In genomic region chr1:193400348-193400747, GRCm38 (mm10) we compare ENCODE assay signal across 26 mouse cellular contexts. TPM values are rescaled to one million over a fixed set of nuclear protein-coding genes. Genes with fewer than 3 reads are reported as not detected.
DNase-seq lines count a peak whose midpoint lies in the region; ATAC-seq and TF ChIP-seq lines count a peak whose summit lies in the region.
"Had no signal": no experiment of that assay in that cellular context is flagged by ENCODE, and none has a peak within 500 bp of the region (broad histone marks: within the 10 kb centered on the region; RNA-seq: fewer than 3 reads in every experiment).

No protein-coding gene starts in this region.

- no peaks in the 10 kb centered on the region for H3K27me3 ChIP-seq in forebrain, postnatal 0 days (ENCODE audit: insufficient read depth, low read length)
- H3K27me3 ChIP-seq in forebrain, embryonic 14.5 days (replicated peaks; ENCODE audit: control insufficient read depth, insufficient read depth, low read length): no peaks in the 10 kb centered on the region
- H3K27me3 ChIP-seq in midbrain, embryonic 11.5 days (ENCODE audit: control insufficient read depth, insufficient read depth, low read length): no peaks in the 10 kb centered on the region
- H3K27me3 ChIP-seq: heart, embryonic 12.5 days; limb, embryonic 12.5 days; liver, embryonic 12.5 days had no signal

- no peaks in the 10 kb centered on the region for H3K36me3 ChIP-seq in forebrain, postnatal 0 days (ENCODE audit: insufficient read depth)
- H3K36me3 ChIP-seq in forebrain, embryonic 14.5 days (ENCODE audit: control insufficient read depth, insufficient read depth, low read length): no peaks in the 10 kb centered on the region
- H3K36me3 ChIP-seq in midbrain, embryonic 11.5 days (ENCODE audit: control insufficient read depth, insufficient read depth, low read length): no peaks in the 10 kb centered on the region
- H3K36me3 ChIP-seq: heart, embryonic 12.5 days; limb, embryonic 12.5 days; liver, embryonic 12.5 days had no signal

- ATAC-seq in forebrain, postnatal 0 days: peak; percentile 12; the same call in 1 of the 2 replicates
- no peak for ATAC-seq in forebrain, embryonic 14.5 days
- peak; percentile 79 for ATAC-seq in granulocyte monocyte progenitor cell, adult 5-6 weeks (replicated peaks; ENCODE audit: poor library complexity, severe bottlenecking)
- no peak for ATAC-seq in midbrain, embryonic 11.5 days (ENCODE audit: low FRiP score)
- ATAC-seq: forebrain, embryonic 13.5 days; hindbrain, postnatal 0 days; intestine, embryonic 16.5 days; liver, embryonic 12.5 days; midbrain, embryonic 16.5 days had no signal

- H3K4me3 ChIP-seq in forebrain, postnatal 0 days (ENCODE audit: low read depth, low read length): no peak overlapping the region
- H3K4me3 ChIP-seq in forebrain, embryonic 14.5 days (ENCODE audit: low read depth, low read length): no peak overlapping the region
- H3K4me3 ChIP-seq in midbrain, embryonic 11.5 days (ENCODE audit: low read depth, low read length): no peak overlapping the region
- H3K4me3 ChIP-seq: forebrain, embryonic 13.5 days; heart, embryonic 12.5 days; limb, embryonic 12.5 days; liver, embryonic 12.5 days had no signal

- no peak for TF ChIP-seq CTCF in forebrain, postnatal 0 days (IDR thresholded peaks at IDR 0.05; ENCODE audit: low read depth)

- H3K27ac ChIP-seq in forebrain, postnatal 0 days (ENCODE audit: low read depth, low read length): no peak overlapping the region
- H3K27ac ChIP-seq in forebrain, embryonic 14.5 days (ENCODE audit: low read depth, low read length): no peak overlapping the region
- H3K27ac ChIP-seq in midbrain, embryonic 11.5 days (ENCODE audit: low read depth, low read length): no peak overlapping the region
- H3K27ac ChIP-seq: forebrain, embryonic 13.5 days; hindbrain, postnatal 0 days; limb, embryonic 12.5 days; liver, embryonic 12.5 days had no signal

- no peak for DNase-seq in forebrain, postnatal 0 days
- no peak for DNase-seq in forebrain, embryonic 14.5 days (ENCODE audit: low spot score)
- peak; percentile 55 for DNase-seq in adipocyte (ENCODE audit: low spot score)
- DNase-seq in midbrain, embryonic 11.5 days (ENCODE audit: low spot score, missing footprints): no peak
- no peak for DNase-seq in natural killer cell, adult 2 months (ENCODE audit: low spot score in 2 of 2)
- no peak for DNase-seq in lung, postnatal 10 days
- DNase-seq: adrenal gland, adult 2 months; B cell, adult 2 months; cerebellum, adult 8-10 months; cerebellum, postnatal 36 days; heart, adult 18-20 months; heart, postnatal 10 days; kidney, adult 9 months; kidney, postnatal 14 days; lung, adult 2 months; thymus, adult 2 months; thymus, postnatal 4 days had no signal

- no peaks in the 10 kb centered on the region for H3K4me1 ChIP-seq in forebrain, postnatal 0 days (ENCODE audit: insufficient read depth)
- no peaks in the 10 kb centered on the region for H3K4me1 ChIP-seq in forebrain, embryonic 14.5 days (ENCODE audit: control insufficient read depth, insufficient read depth, low read length)
- no peaks in the 10 kb centered on the region for H3K4me1 ChIP-seq in midbrain, embryonic 11.5 days (ENCODE audit: control insufficient read depth, insufficient read depth, low read length)
- H3K4me1 ChIP-seq: forebrain, embryonic 13.5 days had no signal

- H3K9ac ChIP-seq in forebrain, postnatal 0 days: no peak overlapping the region
- H3K9ac ChIP-seq in forebrain, embryonic 14.5 days (ENCODE audit: low read length): no peak overlapping the region
- H3K9ac ChIP-seq in midbrain, embryonic 11.5 days (ENCODE audit: low read length): no peak overlapping the region
- H3K9ac ChIP-seq: forebrain, embryonic 13.5 days; heart, embryonic 12.5 days; limb, embryonic 12.5 days; liver, embryonic 12.5 days had no signal

- WGBS in forebrain, postnatal 0 days: 83% methylated on average over 1 of the region's 1 CpGs
- 87% methylated on average over 1 of the region's 1 CpGs for WGBS in forebrain, embryonic 14.5 days
- 93% methylated on average over 1 of the region's 1 CpGs for WGBS in midbrain, embryonic 11.5 days

- no peak overlapping the region for H3K4me2 ChIP-seq in forebrain, postnatal 0 days (ENCODE audit: low read depth)
- no peak overlapping the region for H3K4me2 ChIP-seq in forebrain, embryonic 14.5 days (ENCODE audit: low read length)
- no peak overlapping the region for H3K4me2 ChIP-seq in midbrain, embryonic 11.5 days
- H3K4me2 ChIP-seq: forebrain, embryonic 13.5 days; heart, embryonic 12.5 days; limb, embryonic 12.5 days; liver, embryonic 12.5 days had no signal

- no peaks in the 10 kb centered on the region for H3K9me3 ChIP-seq in forebrain, postnatal 0 days (ENCODE audit: low read length)
- no peaks in the 10 kb centered on the region for H3K9me3 ChIP-seq in forebrain, embryonic 14.5 days (replicated peaks; ENCODE audit: control insufficient read depth, low read length)
- H3K9me3 ChIP-seq in midbrain, embryonic 11.5 days (ENCODE audit: control insufficient read depth, low read length): no peaks in the 10 kb centered on the region
- H3K9me3 ChIP-seq: forebrain, embryonic 13.5 days; heart, embryonic 12.5 days; limb, embryonic 12.5 days; liver, embryonic 12.5 days had no signal

RNA-seq across cellular contexts. Expression of gene Camk1g, which starts 30.2 kb away (rescaled TPM):
- 50.3 and 56.1 TPM in 2 replicates for total RNA-seq in forebrain, postnatal 0 days (2014; rRNA removed)
- 37.4 and 46.0 TPM in 2 replicates for polyA plus RNA-seq in forebrain, postnatal 0 days (2015; fragmentation: Nextera tagmentation; extraction: Ambion mirVana)
- polyA plus RNA-seq in forebrain, embryonic 14.5 days (2014; fragmentation: Nextera tagmentation; extraction: Ambion mirVana): 36.1 and 44.6 TPM in 2 replicates
- total RNA-seq in granulocyte monocyte progenitor cell, adult 5-6 weeks (2014; fragmentation: Nextera tagmentation): not detected in 2 replicates
- total RNA-seq in granulocyte monocyte progenitor cell, adult 5-6 weeks (2017): not detected in 2 replicates
- 17.1 and 20.1 TPM in 2 replicates for polyA plus RNA-seq in midbrain, embryonic 11.5 days (2014; fragmentation: Nextera tagmentation; extraction: Ambion mirVana)
- total RNA-seq: adrenal gland, adult 2 months; neutrophil, adult 5-6 weeks had no signal

Comparison
In these comparisons a context has a peak if more than half of its experiments do, and no peak if none do; other contexts are left out.
1. ATAC-seq: peak in forebrain, postnatal 0 days (single experiment) and granulocyte monocyte progenitor cell, adult 5-6 weeks (single experiment); none in forebrain, embryonic 14.5 days (single experiment) and midbrain, embryonic 11.5 days (single experiment).